Mouse (Mus musculus) urinary bladder, postnatal 14 days (tissue): ENCODE measurements around the gene Klc3.

Experiments
- DNase-seq: peaks from one replicate; pipeline ENCODE4 v3.0.0; 2021; ENCODE audit warnings: low spot score

Gene Klc3

GRCm38 (mm10) chr7:19405417-19405816 is 1.5 kb upstream of the Klc3 start:
- peak; percentile 83 for DNase-seq

GRCm38 (mm10) chr7:19404476-19404875 is 572 bp upstream of the Klc3 start, which contains the start of gene Ckm:
Gene Ckm (plus strand): TSS chr7:19404776.
- DNase-seq: no peak

- DNase-seq: no peak
These were observed 1.3 kb downstream of the Klc3 start for GRCm38 (mm10) chr7:19402535-19403112.

- no peak for DNase-seq
These were observed 3.0 kb downstream of the Klc3 start for GRCm38 (mm10) chr7:19400946-19401345.

- peak; percentile 77 for DNase-seq
These were observed 4.2 kb downstream of the Klc3 start for GRCm38 (mm10) chr7:19399496-19400280.

- DNase-seq: no peak
These were observed 9.4 kb downstream of the Klc3 start for GRCm38 (mm10) chr7:19394484-19394883.

GRCm38 (mm10) chr7:19388699-19389413 is 15.0 kb downstream of the Klc3 start:
- DNase-seq: no peak

- DNase-seq: no peak
These were observed 20.2 kb downstream of the Klc3 start for GRCm38 (mm10) chr7:19383708-19384107.

GRCm38 (mm10) chr7:19382166-19382541 is 21.8 kb downstream of the Klc3 start:
- peak; percentile 27 for DNase-seq

GRCm38 (mm10) chr7:19381377-19382165 is 22.3 kb downstream of the Klc3 start, which contains the start of gene Ercc2:
Gene Ercc2 (plus strand): TSS chr7:19382010.
- peak; percentile 99 for DNase-seq

- no peak for DNase-seq
These were observed 25.9 kb downstream of the Klc3 start for GRCm38 (mm10) chr7:19378049-19378448.

- no peak for DNase-seq
These were observed 27.9 kb downstream of the Klc3 start for GRCm38 (mm10) chr7:19376019-19376418.

- DNase-seq: no peak
These were observed 28.5 kb downstream of the Klc3 start for GRCm38 (mm10) chr7:19375368-19375767.

- DNase-seq: no peak
These were observed 30.5 kb downstream of the Klc3 start for GRCm38 (mm10) chr7:19373367-19373766.

GRCm38 (mm10) chr7:19369823-19370425 is 34.0 kb downstream of the Klc3 start:
- DNase-seq: peak; percentile 45

GRCm38 (mm10) chr7:19368380-19368779 is 35.5 kb downstream of the Klc3 start:
- peak; percentile 44 for DNase-seq

- peak; percentile 85 for DNase-seq
These were observed 38.5 kb downstream of the Klc3 start for GRCm38 (mm10) chr7:19365376-19365775.

GRCm38 (mm10) chr7:19363881-19364280 is 40.0 kb downstream of the Klc3 start:
- DNase-seq: peak; percentile 90

- DNase-seq: no peak
These were observed 41.6 kb downstream of the Klc3 start for GRCm38 (mm10) chr7:19362276-19362675.

- peak; percentile 91 for DNase-seq
These were observed 42.2 kb downstream of the Klc3 start for GRCm38 (mm10) chr7:19361720-19362119.

- DNase-seq: peak; percentile 96
These were observed 43.0 kb downstream of the Klc3 start for GRCm38 (mm10) chr7:19360944-19361343.
